Mouse (Mus musculus): ENCODE data around the gene Dclk1.

Dclk1 gene

DNA sequence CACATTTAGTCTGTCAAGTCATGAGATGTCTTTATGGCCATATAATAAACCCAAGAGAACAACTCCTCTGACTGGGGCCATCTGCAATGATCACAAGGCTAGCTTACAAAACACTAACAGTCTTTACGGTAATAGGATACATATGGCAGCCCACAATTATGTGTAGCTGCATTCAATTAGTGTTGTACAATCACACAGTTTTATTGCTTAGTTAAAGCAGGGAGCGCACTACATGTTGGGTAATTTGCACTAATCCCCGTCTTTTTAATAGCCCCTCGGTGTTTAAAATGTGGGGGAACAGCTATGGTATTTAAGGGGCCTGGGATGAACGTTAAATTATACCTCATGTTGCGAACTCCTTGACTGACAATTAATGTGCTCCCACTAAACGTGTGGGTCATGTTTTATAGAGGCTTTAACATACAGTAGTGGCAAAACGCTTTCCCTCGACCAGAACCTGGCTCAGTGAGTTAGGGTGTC is 254.3 kb downstream of the Dclk1 start:
- DNase-seq (ENCODE audit: low read depth, low spot score), result no peak

DNA sequence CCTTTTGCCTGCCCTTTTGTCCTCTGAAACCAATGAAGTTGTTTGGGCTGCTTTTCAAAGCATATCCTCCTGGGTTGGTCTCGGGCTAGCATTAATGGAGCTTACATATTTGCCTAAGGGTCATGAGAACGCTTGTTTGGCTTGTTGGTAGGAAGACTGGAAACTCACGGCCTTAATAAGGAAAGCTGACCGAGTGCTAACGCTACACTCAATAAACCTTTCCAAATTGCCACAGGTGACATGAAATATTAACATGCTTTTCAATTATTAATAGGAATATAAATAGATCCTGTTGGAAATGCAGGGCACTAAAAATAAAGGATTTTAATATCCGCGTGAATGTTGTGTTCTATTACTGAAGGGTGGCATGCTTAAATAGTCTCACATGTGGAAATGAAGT is 257.1 kb downstream of the Dclk1 start:
- no peak for DNase-seq (ENCODE audit: low read depth, low spot score)

DNA sequence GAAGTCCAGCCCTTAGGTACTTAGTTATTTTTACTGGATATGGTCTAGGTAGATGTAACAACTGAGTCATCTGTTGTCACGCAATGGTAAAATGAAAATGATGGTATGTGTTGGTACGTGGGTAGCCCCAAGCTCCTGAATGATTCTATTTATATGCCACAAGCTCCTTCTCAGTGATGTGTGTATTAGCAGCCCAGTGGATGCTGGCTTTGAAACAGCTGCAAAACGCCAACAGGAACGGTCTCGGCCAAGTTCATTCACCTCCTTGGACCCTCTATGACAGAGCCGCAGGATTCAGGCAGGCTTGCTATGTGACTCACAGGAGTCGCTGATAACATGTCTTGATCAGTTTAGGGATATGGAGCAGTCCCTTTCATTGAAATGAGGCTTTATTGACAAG is 268.0 kb downstream of the Dclk1 start:
- no peak for DNase-seq (ENCODE audit: low read depth, low spot score)

DNA sequence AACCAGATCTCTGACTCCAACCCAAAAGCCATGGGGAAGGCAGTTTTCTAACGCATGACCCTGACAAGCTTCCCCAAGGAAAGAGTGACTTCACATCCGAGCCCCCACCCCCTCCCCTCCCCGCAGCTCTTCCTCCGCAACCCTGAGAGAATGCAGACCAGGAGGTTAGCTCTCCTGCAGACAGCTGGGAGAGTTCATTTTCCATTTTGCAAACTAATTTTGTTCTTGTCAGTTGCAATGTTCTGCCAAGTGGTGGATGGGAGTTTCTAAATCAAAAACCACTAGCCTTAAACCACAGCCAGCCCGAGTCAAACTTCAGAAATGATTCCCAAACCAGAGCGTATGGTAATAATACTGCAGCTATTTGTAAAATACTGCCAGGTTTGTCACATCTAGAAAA is 269.5 kb downstream of the Dclk1 start:
- no peak for DNase-seq (ENCODE audit: low read depth, low spot score)

DNA sequence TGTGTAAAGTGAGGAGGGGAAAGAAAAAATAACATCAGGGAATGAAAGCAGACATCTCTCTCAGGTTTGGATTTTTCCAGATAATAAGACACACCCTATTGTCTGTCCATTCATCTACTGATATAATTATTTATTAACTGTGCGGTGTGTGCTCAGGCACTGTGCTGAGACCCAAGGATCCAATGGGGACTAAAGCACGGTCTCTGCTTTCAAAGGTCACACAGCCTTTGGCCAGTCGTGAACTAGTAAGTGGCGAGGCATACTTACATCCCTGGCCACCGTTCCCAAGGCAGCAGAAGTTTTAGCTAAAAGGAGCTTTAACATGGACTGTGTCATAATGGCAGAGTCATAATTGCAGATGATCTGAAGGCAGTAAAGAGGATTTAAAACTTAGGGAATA is 273.8 kb downstream of the Dclk1 start:
- DNase-seq (ENCODE audit: low read depth, low spot score), result no peak

DNA sequence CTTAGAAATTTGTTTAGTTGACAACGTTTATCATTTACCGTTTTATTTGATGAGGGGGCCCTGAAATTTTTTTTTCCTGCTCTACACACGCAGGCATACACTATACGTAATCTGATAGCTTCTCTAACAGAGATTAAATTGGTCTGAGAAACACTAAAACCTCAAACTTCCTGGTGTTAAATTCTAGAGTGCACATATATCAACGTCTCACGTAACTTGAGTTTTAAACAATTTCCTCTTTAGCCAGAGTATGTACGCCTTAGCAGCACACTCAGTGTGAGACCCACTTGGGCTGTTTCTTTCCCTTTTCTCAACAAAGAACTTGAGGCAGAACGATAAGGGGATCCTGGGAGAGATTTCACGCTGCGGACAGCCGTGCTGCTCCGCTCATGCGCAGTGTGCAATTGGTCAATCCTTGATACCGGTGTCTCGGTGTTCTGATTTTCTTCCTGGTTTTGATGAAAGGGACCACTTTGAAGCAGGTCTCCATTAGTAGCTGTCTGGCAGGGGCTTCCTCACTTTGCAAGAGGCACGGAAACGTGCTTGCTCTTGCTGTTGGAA is 275.4 kb downstream of the Dclk1 start:
- no peak for DNase-seq (ENCODE audit: low read depth, low spot score)

DNA sequence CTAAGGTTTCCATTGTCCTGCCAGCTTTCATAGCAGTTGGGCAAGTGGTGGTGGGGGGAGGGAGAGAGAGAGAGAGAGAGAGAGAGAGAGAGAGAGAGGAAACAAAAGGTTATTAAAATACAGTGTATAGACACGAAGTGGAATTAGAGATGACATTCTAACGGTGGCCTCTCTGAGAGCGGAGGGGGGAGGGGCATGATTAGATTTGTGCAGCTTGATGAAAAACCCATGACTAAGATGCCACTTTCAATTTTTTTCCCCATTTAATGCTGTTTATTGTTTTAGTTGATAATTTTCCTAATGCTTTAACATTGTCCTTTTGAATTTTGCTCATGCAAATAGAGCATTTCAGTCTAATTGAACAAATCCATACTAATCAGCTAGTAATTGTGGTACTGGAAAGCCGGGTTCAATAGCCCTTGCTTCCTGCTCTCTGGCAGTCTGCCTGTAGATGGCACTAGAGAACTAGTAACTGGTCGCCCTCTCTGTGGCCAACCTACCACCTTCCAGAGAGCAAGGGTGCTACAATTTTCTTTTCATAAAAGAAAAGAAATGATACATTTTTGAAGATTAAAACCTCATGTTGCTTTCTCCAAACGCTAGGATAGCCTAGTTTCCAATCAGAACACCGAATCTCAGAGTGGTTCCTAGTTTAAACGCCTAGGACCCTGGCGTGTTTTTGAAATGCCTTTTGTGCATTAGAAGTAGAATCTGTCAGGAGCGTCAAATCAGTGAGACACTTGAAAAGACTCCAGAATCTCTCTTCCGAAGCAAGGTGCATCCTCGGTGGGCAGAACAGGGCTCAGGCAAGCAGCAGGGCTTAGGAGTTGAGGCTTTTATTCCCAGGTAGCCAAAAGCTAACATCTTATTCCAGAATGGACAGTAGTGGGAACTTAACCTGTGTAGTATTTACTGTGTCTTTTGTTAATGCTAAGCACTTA is 278.3 kb downstream of the Dclk1 start:
- peak; percentile 56 for DNase-seq (ENCODE audit: low read depth, low spot score)

DNA sequence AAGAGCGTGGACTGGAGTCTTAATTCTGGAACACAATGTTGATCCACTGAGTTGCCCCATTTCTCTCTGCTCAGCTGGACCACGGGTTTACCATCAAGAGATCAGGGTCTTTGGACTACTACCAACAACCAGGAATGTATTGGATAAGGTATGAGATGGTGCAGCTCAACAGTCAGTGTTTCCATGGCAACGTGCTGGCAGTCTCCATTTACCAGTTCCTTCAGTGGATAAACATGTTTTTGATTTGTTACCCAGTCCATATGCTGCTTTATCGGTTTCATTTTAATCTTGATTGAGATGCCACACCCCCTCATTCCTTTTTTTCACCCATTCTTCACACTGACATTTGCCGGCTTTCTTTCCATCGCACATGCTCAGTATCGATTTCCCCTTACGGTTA is 279.6 kb downstream of the Dclk1 start:
- peak; percentile 57 for DNase-seq (ENCODE audit: low read depth, low spot score)

DNA sequence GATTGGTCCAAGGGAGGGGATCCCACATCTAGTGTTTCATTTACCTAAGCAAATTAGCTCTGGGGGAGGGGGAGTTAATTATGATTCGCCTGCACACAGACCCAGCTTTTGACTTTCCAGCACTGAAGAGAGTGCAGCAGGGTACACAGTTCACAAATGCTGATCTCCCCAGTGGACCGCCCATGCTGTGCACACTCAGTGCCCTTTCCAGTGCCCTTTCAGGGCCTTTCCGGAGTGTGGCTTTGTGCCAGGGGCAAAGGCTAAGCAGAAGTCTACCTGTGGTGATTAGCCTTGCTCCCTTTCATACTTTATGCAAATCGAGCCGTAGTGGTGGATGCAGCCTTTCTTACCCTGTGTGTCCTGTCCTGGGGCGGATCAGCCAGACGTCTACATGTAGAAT is 281.1 kb downstream of the Dclk1 start:
- no peak for DNase-seq (ENCODE audit: low read depth, low spot score)

DNA sequence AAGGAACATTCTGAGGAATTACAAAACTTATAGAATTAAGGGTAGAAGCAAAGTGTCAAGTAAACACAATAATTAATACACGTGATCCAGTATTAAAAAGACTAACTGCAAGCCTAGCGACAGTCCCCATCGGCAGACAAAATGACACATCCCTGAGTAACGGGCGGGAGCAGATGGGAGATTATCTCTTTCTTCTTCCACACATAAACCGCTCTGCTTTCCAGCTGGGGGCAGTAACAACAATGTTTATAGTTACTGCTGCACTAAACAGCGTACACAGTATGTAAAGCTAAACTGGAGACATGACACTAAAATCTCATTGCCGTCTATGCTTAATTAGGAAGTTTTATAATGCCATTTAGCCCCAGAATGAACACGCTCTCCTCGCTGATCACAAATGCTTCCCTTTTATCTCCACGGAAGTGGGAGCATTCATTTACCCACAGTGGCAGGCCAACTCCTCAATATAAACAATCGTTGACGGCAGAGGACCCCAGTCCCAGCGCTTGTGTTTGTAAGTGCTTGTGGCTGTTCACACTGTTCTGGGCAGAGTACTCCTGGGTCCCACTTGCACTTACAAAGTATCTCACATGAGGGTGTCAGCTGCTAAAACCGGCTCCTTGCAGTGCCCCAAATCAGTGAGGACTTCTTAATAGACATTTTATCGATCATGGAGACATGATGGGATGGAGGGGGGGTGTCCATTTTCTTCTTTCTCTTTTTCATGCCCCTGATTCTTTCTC is 281.7 kb downstream of the Dclk1 start:
- DNase-seq (ENCODE audit: low read depth, low spot score), result no peak

DNA sequence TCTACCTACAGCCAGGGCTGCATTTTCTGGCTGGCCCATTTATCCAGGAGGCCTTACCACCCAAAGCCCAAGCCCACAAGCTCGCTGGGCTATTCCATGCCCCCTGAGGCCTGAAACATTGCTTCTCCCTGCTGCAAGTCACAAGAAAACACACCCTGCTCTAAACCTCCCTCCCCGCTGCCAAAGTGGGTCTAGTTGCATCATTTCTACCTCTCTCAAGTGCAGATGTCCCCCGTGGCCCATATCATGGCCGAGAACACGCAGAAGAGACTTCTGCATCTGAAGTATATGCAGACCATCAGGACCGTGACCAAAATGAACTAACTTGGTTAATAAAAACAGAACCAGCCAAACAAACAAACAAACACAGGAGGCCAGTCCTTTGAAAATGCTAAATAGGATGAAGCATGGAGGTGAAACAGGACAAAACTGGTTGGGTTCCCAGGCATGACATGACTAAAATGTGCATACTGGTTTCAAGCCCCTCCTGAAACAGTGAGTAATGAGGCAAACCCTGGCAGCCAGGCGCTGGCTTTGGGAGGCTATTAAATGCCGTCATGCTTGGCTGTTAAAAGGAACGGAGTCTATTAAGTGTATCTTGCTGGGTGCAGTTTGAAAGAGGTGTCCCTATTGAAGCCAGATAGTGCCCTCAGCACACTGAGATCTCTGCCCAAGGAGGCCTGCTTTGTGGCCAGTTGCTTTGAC is 282.5 kb downstream of the Dclk1 start:
- no peak for DNase-seq (ENCODE audit: low read depth, low spot score)

DNA sequence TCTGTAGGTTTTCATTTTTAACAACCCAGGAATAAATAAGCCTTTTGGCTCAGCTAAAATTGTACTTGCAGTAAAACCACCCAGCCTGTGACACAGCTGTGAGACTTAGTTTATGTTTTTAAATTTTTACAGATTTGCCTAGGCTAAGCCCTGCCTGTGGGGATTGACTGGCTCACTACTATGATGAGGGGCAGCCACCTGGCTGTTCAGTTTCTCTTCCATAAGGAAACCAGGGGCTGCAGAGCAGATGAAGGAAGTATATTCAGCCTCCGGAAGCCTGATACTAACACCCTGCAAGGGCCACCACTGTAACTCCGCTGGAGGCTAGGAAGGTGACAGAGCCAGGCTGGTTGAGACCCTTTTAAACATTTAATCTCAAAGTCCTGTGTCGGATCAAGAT is 284.3 kb downstream of the Dclk1 start:
- no peak for DNase-seq (ENCODE audit: low read depth, low spot score)

DNA sequence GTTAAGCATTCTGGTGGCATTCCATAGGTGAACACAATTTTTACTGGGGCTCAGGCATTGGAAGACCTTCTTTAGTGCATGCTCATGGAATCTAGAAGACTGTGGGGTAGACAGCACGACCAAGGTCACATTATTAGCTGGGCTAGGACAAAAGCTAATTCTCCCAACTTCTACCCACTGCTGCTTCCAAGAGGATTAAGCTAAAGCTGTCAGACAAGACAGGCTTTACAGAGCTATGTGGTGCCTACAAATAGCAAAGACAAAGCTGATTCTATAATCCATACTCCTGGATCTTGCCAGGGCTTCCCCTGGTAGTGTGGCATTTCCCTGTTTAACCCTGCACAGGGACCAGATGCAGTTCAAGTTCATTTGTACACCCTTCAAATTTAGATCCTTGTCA is 285.4 kb downstream of the Dclk1 start:
- DNase-seq (ENCODE audit: low read depth, low spot score), result no peak

DNA sequence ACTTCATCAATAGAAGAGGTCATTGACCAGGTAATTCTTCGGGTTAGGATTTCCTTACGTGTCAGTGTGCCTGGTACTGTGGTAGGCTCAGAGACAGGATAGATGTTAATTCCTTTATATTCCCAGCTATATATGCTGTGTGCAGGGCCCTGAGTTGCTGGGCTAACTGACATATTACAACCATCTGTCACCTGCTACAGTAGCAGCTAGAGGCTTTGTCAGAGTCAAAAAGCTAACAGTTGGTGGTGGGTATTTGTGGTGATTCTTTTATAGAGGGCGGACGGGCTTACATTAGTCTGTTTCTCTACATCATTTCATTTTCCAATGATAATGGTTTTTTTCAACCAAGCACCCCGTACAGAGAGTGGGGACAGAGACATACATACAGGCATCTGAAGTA is 285.8 kb downstream of the Dclk1 start:
- no peak for DNase-seq (ENCODE audit: low read depth, low spot score)

DNA sequence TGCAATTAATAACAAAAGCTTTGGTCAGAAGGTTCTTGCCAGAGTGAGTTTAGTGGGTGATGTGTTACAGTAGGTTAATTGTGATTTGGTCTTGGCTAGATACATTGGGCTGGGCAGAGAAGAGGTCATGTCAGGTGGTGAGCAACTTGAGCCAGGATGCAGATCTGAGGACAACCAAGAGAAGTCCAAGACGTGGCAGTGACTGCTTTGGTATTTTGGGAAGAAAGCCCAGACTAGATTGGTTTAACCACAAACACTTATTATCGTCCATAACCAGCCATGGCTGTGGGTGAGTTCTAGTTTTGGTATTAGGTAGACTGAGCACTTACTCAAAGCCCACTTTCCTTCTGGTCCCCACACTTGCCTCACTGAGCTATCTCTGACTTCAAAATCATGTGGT is 287.2 kb downstream of the Dclk1 start:
- DNase-seq (ENCODE audit: low read depth, low spot score), result no peak

DNA sequence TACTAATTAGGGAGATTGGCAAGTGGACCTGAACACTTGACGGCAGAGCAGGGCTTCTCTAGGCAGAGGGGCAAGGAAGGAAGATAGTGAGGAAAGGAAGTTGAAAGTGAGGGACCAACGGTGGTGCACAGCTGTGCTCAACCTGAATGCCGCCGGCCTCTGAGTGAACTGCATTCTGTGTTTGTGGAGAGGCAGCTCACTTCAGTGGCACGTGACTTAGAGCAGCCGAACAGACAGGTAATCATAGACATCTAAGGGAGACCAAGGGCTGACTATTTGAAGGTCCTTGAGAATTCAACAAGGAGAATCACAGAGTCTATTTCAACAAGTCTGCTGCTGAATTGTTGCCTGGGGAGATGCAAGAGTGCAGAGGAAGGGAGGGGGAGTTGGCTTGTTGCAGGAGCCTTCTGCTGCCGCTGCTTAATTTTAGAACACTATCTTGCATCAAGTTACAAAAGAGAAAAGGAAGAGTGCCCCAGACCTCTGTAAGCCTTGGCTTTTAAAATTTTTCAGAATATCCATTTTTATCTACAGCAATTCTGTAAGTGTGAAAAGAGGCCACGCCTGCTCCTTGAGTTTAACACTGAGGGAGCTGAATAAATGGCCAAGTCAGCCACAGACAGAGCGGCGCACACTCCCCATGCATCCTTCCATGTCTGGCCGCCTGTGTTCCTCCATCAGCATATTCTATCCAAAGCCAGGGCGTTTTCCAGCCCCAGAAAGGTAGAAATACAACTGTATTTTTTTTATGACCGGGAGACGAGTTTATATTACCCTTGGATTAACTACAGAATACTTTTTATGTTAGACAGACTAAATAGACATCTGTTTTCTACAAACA is 289.3 kb downstream of the Dclk1 start:
- no peak for DNase-seq (ENCODE audit: low read depth, low spot score)

DNA sequence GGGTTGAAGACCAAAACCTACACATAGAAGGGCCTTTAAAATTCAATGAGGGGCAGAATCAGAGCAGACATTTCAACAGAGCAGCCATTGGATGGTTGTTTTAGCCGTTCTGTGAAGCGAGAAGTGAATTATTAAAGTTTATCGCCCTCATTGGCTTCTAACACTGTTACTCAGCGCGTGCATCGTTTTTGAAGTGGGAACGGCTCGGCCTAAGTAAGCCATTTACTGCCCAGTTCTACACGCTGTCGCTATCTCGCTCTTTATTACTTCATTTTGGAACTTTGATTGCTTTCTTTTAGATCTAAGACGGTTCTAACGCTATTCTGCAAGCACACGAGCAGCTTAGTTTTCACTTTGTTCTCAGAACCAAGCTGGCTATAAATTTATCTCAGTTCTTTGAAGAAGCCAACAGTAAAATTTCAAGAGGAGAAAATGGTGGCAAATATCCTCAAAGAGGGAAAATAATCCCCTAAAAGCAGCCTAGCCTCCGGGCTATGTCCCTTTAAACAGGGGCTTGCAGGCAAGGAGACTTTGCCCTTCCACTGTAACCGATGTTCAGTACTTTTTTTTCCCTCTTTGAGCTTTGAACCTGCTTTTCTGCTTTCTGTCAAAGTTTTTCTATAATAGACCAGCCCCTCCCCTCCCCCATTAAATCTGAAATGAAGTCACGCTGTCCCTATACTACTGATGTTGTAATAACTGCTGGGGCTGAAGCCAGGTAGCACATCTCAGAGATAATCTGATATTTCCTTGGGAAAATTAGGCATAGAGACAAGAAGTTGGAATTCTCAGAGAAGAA is 290.2 kb downstream of the Dclk1 start:
- DNase-seq (ENCODE audit: low read depth, low spot score), result no peak

DNA sequence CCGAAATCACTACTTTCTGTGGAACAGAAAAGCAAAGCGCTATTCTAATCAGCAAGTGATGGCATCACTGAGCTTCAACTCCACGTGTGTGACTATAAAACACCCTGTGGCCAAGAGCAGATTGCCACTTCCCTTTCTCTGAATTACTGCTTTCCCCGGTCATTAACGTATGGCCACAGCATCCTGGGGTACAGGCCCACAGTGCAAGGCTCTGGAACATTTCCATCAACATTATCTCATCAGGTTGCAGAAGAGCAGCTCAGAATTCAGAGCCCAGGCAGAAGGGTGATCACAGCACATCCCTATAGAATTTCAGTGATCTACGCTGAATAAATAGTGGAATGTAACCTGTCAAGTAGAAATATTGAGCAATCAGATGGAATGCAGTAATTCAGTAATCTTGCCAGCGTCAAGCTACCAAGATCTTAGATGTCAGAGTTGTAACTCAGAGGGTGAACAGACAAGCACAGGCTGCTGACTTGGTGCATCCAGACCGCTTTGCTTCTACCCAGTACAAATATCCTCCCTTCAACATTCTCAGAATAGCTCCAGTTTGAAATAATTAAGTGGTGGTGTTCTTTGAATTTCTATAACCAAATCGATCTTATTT is 293.5 kb downstream of the Dclk1 start:
- DNase-seq (ENCODE audit: low read depth, low spot score), result no peak

DNA sequence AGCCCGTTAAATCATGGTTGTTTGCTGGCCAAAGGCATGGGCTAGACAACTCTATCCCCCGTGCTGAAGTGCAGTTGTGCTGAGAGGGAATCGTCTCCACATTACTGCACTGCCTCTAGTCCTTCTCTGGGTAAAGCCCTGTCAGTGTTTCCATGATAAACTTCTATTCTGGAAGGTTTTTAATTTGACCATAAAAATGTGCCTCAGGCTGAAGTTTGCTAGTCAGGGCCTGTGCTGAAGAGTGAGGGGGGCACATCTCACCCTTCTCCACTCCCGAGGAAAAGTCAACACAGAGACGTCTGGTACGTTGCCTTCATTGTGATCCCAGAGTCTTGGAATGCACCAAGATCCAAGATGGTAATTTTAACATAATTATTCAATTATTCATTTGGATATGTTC is 294.7 kb downstream of the Dclk1 start:
- no peak for DNase-seq (ENCODE audit: low read depth, low spot score)

DNA sequence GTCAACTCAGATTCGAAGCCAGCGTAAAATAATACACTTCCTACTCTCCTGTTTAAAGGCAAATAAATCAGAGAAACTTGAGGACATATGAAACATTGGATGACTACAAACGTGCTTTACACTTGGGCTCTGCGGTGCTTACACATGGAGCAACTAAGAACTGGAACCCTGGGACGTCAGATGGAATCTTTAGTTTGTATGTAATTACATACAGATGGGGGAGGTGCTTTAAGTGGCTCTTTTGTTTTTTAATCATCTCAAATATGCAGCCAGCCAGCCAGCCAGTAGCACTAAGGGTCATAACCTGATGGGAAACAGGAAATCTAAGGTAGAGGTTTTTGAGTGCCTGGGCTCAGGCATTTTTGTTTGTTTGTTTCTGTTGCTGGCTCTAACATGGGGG is 295.6 kb downstream of the Dclk1 start:
- no peak for DNase-seq (ENCODE audit: low read depth, low spot score)
